Mouse (Mus musculus): Measurements from ENCODE around the gene Bicra. TPM values are rescaled to one million over a fixed set of nuclear protein-coding genes. Genes with fewer than 3 reads are reported as not detected.

Gene Bicra
- total RNA-seq (2021): 1 to 10 TPM; 5.8 to 7.5 TPM
- 5.9 and 8.4 TPM in 2 replicates for polyA plus RNA-seq (2012; rRNA removed)
- long read RNA-seq, partial matches to known transcripts: 0 of 1 reads
- long read RNA-seq, other reads (novel, unspliced or antisense): 1 of 1 reads

- Histone ChIP-seq H3K27ac (peak within 1 kb of the TSS; percentile 96), H3K9ac (ENCODE audit: low read depth, low read length) (peak within 1 kb of the TSS; percentile 84), H3K27me3 (ENCODE audit: control insufficient read depth, insufficient read depth, low read length) (no peaks in the 10 kb centered on the region), H3K4me1 (ENCODE audit: control insufficient read depth, insufficient read depth, low read length) (peaks cover 35% of the 10 kb centered on the region), H3K79me2 (replicated peaks; ENCODE audit: control insufficient read depth, insufficient read depth, low read length) (0 out of 2 replicates have a peak, but pooled peaks cover 3% of the 10 kb centered on the region), H3K36me3 (ENCODE audit: control insufficient read depth, insufficient read depth, low read length) (no peaks in the 10 kb centered on the region; the same call in 1 of the 2 replicates), H3K4me3 (peak within 1 kb of the TSS; percentile 90)
- intact Hi-C loops (cut with DNase I): loop anchor here (5.0 kb wide), 1 partner anchor 125 kb away; the partner anchor contains the start of gene Selenow
- DNase-seq: peak; percentile 90 to 91
- WGBS: under 1% methylated on average over 65 of the region's 69 CpGs
- TF ChIP-seq POLR2A (IDR thresholded peaks at IDR 0.05; ENCODE audit: insufficient read depth, low read depth, low read length): peak; percentile 66
- no peak for TF ChIP-seq EP300 (IDR thresholded peaks at IDR 0.05; ENCODE audit: insufficient read depth, low read depth, low read length)
These were observed at the start of gene Bicra for GRCm38 (mm10) chr7:16047338-16048146. Bicra (minus strand) TSS chr7:16047921.

GRCm38 (mm10) chr7:16094592-16094991 is 46.9 kb upstream of the Bicra start:
- 54% methylated on average over 3 of the region's 3 CpGs for WGBS
- Histone ChIP-seq H3K27me3 (ENCODE audit: control insufficient read depth, insufficient read depth, low read length) (no peaks in the 10 kb centered on the region), H3K36me3 (ENCODE audit: control insufficient read depth, insufficient read depth, low read length) (no peaks in the 10 kb centered on the region), H3K79me2 (replicated peaks; ENCODE audit: control insufficient read depth, insufficient read depth, low read length) (peaks cover 3% of the 10 kb centered on the region; the same call in 1 of the 2 replicates), H3K4me3 (no peak overlapping the region), H3K27ac (no peak overlapping the region), H3K9ac (ENCODE audit: low read depth, low read length) (no peak overlapping the region), H3K4me1 (ENCODE audit: control insufficient read depth, insufficient read depth, low read length) (no peaks in the 10 kb centered on the region; the same call in none of the 2 replicates)
- no peak for DNase-seq
- no peak for TF ChIP-seq EP300 (IDR thresholded peaks at IDR 0.05; ENCODE audit: insufficient read depth, low read depth, low read length)
- no peak for TF ChIP-seq CTCF (IDR thresholded peaks at IDR 0.05)
- no peak for TF ChIP-seq POLR2A (IDR thresholded peaks at IDR 0.05; ENCODE audit: insufficient read depth, low read depth, low read length)
- intact Hi-C loops (cut with DNase I): no loop called here

- intact Hi-C loops (cut with DNase I): no loop called here
- no peaks in the 10 kb centered on the region for H3K79me2 ChIP-seq (replicated peaks; ENCODE audit: control insufficient read depth, insufficient read depth, low read length)
- H3K4me3 ChIP-seq: no peak overlapping the region
- no peak for TF ChIP-seq POLR2A (IDR thresholded peaks at IDR 0.05; ENCODE audit: insufficient read depth, low read depth, low read length)
- no peak for TF ChIP-seq CTCF (IDR thresholded peaks at IDR 0.05)
- no peak for TF ChIP-seq EP300 (IDR thresholded peaks at IDR 0.05; ENCODE audit: insufficient read depth, low read depth, low read length)
- no peaks in the 10 kb centered on the region for H3K36me3 ChIP-seq (ENCODE audit: control insufficient read depth, insufficient read depth, low read length)
- H3K27me3 ChIP-seq (ENCODE audit: control insufficient read depth, insufficient read depth, low read length): no peaks in the 10 kb centered on the region
- WGBS: 66% methylated on average over 2 of the region's 2 CpGs
- H3K9ac ChIP-seq (ENCODE audit: low read depth, low read length): no peak overlapping the region
- no peak for DNase-seq
- no peaks in the 10 kb centered on the region for H3K4me1 ChIP-seq (ENCODE audit: control insufficient read depth, insufficient read depth, low read length)
- no peak overlapping the region for H3K27ac ChIP-seq
These were observed 39.9 kb upstream of the Bicra start for GRCm38 (mm10) chr7:16087587-16087986.

- 49% methylated on average over 4 of the region's 4 CpGs for WGBS
- no peak overlapping the region for H3K4me3 ChIP-seq
- H3K27ac ChIP-seq: no peak overlapping the region
- H3K4me1 ChIP-seq (ENCODE audit: control insufficient read depth, insufficient read depth, low read length): no peaks in the 10 kb centered on the region
- no peak overlapping the region for H3K9ac ChIP-seq (ENCODE audit: low read depth, low read length)
- intact Hi-C loops (cut with DNase I): no loop called here
- no peaks in the 10 kb centered on the region for H3K79me2 ChIP-seq (replicated peaks; ENCODE audit: control insufficient read depth, insufficient read depth, low read length)
- no peaks in the 10 kb centered on the region; the same call in 1 of the 2 replicates for H3K27me3 ChIP-seq (ENCODE audit: control insufficient read depth, insufficient read depth, low read length)
- no peak for DNase-seq
- TF ChIP-seq POLR2A (IDR thresholded peaks at IDR 0.05; ENCODE audit: insufficient read depth, low read depth, low read length): no peak
- no peak for TF ChIP-seq CTCF (IDR thresholded peaks at IDR 0.05)
- no peak for TF ChIP-seq EP300 (IDR thresholded peaks at IDR 0.05; ENCODE audit: insufficient read depth, low read depth, low read length)
- H3K36me3 ChIP-seq (ENCODE audit: control insufficient read depth, insufficient read depth, low read length): no peaks in the 10 kb centered on the region
These were observed 35.6 kb upstream of the Bicra start for GRCm38 (mm10) chr7:16083361-16083760.

GRCm38 (mm10) chr7:16080581-16080980 is 32.9 kb upstream of the Bicra start:
- TF ChIP-seq EP300 (IDR thresholded peaks at IDR 0.05; ENCODE audit: insufficient read depth, low read depth, low read length) (no peak), POLR2A (IDR thresholded peaks at IDR 0.05; ENCODE audit: insufficient read depth, low read depth, low read length) (no peak), CTCF (IDR thresholded peaks at IDR 0.05) (no peak)
- H3K27me3 ChIP-seq (ENCODE audit: control insufficient read depth, insufficient read depth, low read length): no peaks in the 10 kb centered on the region; the same call in 1 of the 2 replicates
- no peaks in the 10 kb centered on the region for H3K79me2 ChIP-seq (replicated peaks; ENCODE audit: control insufficient read depth, insufficient read depth, low read length)
- H3K36me3 ChIP-seq (ENCODE audit: control insufficient read depth, insufficient read depth, low read length): no peaks in the 10 kb centered on the region
- WGBS: 63% methylated on average over 4 of the region's 4 CpGs
- H3K9ac ChIP-seq (ENCODE audit: low read depth, low read length): no peak overlapping the region
- DNase-seq: no peak
- H3K4me3 ChIP-seq: no peak overlapping the region
- no peaks in the 10 kb centered on the region for H3K4me1 ChIP-seq (ENCODE audit: control insufficient read depth, insufficient read depth, low read length)
- intact Hi-C loops (cut with DNase I): no loop called here
- H3K27ac ChIP-seq: no peak overlapping the region

- no peak for DNase-seq
- Histone ChIP-seq H3K27ac (no peak overlapping the region), H3K79me2 (replicated peaks; ENCODE audit: control insufficient read depth, insufficient read depth, low read length) (no peaks in the 10 kb centered on the region), H3K4me1 (ENCODE audit: control insufficient read depth, insufficient read depth, low read length) (no peaks in the 10 kb centered on the region), H3K9ac (ENCODE audit: low read depth, low read length) (no peak overlapping the region), H3K4me3 (no peak overlapping the region), H3K27me3 (ENCODE audit: control insufficient read depth, insufficient read depth, low read length) (no peaks in the 10 kb centered on the region; the same call in 1 of the 2 replicates), H3K36me3 (ENCODE audit: control insufficient read depth, insufficient read depth, low read length) (no peaks in the 10 kb centered on the region)
- 67% methylated on average over 1 of the region's 1 CpGs for WGBS
- intact Hi-C loops (cut with DNase I): no loop called here
- no peak for TF ChIP-seq POLR2A (IDR thresholded peaks at IDR 0.05; ENCODE audit: insufficient read depth, low read depth, low read length)
- no peak for TF ChIP-seq CTCF (IDR thresholded peaks at IDR 0.05)
- no peak for TF ChIP-seq EP300 (IDR thresholded peaks at IDR 0.05; ENCODE audit: insufficient read depth, low read depth, low read length)
These were observed 32.2 kb upstream of the Bicra start for GRCm38 (mm10) chr7:16079947-16080346.
